Mouse (Mus musculus) urinary bladder, postnatal 36 days (tissue): ENCODE measurements around the gene Eme1.
A peak's percentile ranks its signal among the peaks of the same experiment; 100 is the strongest.
"Not testable (repeated sequence)": the region's sequence is repeated elsewhere in the genome, so short reads cannot be mapped to it uniquely, and the experiment has no call there.

Source experiments
- DNase-seq, 2 experiments: peaks; one replicate each; pipeline ENCODE4 v3.0.0; 2022; ENCODE audit warnings: low spot score in 2 of 2, mixed read lengths in 1 of 2

The Eme1 gene

DNA sequence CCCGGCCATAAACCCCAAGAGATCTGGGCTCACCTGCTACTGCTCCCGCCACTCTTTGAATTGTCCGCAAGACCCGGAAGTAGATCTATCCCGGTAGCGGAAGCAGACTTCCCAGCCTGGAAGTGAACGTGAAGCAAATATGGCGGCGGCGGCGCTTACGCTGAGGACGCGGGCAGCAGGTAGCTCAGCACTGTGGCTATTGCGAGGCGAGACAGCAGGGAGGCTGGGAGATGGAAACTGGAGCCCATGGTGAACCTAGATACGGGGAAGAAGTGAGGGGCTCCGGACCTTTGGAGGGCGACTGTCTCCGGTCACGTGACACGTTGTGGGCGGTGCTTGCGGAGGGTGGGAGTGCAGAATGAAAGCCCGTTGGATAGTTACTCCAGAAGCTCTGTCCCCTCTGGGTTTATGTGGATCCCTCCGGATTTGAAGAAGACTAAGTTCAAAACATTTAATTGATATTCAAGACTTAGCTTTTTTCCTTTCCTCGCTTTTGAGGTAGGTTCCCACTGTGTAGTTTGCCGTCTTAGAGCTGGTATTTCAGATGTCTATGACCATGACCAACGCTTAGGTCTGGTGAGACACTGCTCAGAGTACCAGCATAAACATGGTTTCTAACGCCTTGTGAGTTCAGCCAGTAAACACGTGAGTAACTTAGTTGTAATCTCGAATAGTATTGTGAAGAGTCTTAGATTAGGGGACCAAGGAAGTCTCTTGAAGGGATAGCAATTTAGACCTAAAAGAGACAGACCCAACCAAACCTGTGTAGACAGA is at the start of gene Eme1, which contains the start of gene Mrpl27:
Gene Eme1 (minus strand): TSS at position 302 of the 774 bp plus-strand sequence.
Gene Mrpl27 (plus strand): TSS at position 105 of the 774 bp plus-strand sequence.
- DNase-seq, result peak; percentile 84 to 86

DNA sequence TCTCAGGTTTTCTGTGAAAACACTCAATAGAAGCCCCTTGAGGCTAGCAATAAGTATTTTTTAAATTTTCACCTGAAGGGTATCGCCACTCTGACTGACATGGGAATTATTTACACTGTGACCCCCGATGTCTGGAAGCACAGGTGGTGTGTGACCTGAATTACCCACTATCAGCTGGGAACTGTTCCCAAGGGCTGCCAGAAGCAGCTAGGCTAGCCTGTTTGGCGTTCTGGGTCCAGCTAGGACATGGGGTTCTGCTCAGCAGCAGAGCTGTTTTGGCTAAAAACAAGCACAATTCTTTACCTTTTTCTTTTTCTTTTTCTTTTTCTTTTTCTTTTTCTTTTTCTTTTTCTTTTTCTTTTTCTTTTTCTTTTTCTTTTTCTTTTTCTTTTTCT is 48.4 kb upstream of the Eme1 start:
- no peak for DNase-seq

DNA sequence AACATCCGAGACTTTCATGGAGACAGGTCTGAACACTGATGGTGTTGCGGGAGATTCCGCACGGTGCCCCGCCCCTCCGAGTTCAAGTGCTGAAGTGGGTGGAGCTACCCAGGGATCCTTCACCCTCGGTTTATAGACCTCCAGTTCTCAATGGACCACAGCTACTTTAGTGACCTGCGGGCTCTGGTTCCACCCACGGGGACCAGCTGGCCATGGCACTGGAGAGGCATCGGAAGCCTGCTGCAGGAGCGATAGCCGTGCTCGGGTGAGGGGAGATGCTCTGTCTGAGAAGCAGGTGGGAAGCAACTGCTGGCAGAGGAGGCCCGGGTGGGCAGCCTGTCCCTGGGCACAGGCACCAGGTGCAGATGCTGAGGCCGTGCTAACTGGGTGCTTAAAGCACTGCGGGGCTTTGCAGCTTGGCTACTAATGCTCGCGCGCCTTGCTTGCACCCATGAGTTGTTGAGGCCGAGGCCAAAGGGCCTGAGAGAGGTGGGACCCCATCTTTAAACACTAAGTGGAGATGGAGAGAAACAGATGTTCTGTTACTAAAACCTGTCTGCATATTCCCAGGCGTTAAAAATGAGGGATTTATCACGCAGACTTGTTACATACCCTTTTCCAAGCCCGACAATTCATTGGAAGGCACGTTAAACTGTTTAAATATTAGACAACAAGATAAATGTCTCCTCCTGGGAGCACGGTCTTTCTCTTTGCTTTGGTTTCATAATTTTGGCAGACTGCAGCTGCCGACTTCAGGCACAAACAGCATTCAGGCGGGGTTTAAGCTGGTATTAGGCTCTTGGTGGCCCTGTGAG is 47.8 kb upstream of the Eme1 start:
- DNase-seq, result no peak

DNA sequence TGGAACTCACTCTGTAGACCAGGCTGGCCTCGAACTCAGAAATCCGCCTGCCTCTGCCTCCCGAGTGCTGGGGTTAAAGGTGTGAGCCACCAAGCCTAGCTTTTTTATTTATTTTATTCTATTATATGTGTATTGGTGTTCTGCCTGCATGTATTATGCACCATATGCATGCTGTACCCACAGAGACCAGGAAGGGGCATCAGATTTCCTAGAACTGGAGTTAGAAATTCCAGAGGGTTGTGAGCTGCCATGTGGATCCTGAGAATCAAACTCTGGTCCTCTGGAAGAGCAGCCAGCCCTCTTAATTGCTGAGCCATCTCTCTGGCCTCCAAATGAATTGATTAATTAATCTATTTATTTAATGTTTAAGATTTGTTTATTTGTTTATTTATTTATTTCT is 45.6 kb upstream of the Eme1 start:
- no peak for DNase-seq

DNA sequence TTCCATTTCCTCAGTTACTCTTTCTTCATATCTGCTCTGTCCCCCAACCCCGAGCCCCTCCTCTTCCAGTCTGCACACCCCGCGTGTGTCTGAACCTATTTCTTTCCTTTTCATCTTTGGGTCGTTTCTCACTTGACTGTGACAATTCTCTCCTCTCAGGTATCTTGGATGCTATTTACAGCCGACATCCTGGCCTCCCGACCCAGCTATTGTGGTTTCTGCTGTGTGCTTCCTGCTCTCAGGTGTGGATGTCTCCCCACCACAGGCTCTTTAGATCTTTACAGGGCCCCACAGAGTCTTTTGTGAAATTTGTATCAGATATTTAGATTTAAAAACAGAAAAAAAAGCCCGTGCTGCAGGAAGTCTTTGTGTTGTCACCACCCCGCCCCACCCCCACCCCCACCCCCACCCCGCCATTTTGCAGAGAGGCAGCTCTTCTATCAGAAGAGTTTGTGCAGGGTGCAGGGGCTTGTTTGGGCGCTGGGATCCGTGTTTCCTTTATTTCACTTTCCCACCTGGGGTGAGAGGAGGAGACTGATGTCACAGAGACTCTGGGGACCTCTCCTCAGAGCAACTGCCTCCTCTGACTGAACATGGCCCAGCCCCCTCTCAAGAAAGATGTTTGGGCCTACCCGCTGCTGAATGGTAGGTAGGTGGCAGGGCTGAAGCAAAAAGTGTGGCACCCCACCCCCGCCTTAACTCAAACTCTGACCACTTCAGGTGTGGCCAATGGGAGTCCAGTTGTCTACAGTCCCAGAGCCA is 44.1 kb upstream of the Eme1 start:
- DNase-seq, result no peak

DNA sequence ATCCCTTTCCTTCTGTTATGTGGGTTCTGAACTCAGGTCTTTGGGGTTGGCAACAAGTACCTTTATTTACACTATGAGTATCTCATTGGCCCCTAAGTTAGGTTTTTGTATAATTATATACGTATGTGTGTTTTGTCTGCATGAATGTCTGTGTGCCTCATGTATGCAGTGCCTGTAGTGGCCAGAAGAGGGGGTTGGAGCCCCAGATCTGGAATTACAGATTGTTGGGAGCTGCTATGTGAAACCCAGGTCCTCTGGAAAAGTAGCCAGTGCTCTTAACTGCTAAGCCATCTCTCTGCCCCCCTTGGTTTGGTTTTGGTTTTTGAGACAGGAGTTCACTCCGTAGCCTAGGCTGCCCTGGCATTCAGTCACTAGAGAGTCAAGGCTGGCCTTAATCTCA is 43.4 kb upstream of the Eme1 start:
- no peak for DNase-seq

DNA sequence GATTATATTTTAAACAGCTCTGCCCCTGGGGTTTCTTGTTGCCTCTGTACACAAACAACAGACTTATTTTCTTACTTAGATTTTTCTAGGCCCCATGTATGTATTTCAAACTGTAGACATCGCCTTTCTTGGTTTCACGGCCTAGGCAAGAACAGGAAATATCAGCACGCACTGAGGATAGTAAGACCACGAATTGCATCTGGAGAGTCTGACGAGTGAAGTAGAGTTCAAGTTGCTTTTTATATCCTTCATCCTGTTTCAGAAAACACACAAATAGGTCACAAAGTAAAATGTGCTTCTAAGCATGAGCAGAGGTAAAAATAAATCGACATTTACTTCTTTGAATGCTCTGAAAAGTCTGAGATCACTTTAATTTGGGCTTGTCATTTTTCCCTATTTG is 41.7 kb upstream of the Eme1 start:
- no peak for DNase-seq

DNA sequence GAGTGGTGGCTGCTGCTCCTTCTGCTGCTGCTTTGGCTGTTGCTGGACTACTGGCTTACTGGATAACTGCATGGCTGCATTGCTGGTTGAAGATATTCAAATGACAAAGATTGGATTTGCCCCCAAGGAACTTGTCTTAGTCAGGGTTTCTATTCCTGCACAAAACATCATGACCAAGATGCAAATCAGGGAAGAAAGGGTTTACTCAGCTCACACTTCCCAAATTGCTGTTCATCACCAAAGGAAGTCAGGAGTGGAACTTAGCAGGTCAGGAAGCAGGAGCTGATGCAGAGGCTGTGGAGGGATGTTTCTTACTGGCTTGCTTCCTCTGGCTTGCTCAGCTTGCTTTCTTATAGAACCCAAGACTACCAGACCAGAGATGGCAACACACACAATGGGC is 38.7 kb upstream of the Eme1 start:
- not testable (repeated sequence) for DNase-seq

DNA sequence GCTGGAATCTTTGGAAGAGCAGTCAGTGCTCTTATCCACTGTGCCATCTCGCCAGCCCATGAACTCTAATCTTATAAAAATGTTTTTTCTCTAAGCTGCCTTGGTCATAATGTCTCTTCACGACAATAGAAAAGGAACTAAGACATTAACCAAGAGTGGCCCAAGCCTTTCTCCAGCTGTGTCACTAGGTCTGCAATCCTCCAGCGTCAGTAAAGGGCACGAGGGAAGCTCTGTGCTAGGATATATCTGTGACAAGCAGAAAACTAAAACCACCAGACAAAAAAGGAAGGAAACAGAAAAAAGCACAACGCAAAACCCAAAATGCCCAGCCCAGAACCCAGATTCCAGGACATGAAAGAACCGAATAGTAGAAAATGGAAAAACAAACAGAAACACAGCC is 33.4 kb upstream of the Eme1 start:
- DNase-seq, result no peak

DNA sequence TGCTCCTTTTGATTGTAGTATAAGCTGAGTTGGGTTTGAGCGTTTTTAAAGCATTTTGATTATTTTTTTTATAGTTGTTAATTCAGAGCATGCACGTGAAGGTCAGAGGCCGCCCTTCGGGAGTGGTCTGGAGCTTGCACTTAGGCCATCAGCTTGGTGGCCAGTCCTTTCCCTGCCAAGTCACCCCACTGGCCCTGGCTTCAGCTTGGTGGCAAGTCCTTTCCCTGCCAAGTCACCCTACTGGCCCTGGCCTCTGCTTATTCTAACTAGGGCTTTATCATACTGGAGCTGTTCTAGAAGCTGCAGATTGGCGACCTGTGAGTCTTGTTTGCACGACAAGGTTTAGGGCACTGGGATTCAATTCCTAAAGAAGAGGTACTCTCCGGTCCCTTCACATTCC is 28.7 kb upstream of the Eme1 start:
- no peak for DNase-seq

DNA sequence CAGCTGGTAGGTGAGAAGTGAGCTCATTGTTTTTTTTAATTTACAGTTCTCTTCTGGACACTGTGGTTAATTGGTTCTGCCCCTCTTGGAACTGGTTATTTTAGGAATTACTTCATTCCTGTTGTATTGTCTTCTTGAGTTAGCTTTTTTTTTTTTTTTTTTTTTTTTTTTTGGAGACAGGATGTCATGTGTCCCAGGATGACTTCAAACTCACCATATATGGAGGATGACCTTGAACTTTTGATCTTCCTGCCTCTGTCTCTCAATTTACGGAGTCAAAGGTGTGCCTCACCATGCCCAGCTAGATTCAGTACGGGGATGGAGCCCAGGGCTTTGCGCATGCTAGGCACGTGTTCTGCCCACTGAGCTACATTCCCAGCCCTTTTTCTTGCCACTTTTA is 27.9 kb upstream of the Eme1 start:
- no peak for DNase-seq

DNA sequence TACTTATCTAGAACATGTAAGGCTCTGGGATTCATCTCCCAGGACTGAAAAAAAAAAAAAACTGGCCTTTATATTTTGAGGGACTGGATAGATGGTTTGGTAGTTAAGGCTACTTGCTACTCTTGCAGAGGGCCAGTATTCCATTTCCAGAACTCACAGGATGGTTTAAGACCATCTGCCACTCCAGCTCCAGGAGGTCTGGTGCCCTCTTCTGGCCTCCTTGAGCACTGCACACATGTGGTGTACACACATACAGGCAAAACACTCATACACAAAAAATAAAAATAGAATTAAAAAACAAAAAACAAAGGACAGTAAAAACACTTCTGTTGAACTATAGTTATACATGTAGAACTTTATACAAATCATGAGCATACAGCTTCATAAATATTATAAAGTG is 26.9 kb upstream of the Eme1 start:
- no peak for DNase-seq

DNA sequence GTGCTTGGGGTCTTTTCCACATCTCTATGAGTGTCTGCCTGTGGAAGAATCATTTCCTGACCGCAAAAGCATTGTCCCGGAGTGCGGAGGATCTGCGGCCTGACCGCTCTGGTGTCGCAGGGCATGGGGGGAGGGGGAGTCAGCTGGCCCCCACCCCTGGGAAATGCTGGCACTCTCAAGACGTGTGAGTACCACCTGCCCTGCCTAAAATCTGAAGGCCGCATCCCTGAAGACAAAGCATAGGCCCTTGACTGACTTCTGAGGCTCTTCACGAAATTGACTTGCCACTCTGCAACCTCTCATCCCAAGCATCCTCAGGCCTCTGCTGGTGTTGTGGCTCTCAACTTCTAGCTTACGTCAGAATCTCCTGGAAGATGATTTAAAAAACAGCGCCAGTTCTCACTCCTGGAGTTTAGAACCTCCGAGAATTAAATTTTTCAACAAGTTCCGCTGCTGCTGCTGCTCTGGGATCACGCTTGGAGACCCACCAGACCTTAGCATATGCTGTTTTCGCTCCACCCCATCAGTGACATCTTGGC is 23.9 kb upstream of the Eme1 start:
- no peak for DNase-seq

DNA sequence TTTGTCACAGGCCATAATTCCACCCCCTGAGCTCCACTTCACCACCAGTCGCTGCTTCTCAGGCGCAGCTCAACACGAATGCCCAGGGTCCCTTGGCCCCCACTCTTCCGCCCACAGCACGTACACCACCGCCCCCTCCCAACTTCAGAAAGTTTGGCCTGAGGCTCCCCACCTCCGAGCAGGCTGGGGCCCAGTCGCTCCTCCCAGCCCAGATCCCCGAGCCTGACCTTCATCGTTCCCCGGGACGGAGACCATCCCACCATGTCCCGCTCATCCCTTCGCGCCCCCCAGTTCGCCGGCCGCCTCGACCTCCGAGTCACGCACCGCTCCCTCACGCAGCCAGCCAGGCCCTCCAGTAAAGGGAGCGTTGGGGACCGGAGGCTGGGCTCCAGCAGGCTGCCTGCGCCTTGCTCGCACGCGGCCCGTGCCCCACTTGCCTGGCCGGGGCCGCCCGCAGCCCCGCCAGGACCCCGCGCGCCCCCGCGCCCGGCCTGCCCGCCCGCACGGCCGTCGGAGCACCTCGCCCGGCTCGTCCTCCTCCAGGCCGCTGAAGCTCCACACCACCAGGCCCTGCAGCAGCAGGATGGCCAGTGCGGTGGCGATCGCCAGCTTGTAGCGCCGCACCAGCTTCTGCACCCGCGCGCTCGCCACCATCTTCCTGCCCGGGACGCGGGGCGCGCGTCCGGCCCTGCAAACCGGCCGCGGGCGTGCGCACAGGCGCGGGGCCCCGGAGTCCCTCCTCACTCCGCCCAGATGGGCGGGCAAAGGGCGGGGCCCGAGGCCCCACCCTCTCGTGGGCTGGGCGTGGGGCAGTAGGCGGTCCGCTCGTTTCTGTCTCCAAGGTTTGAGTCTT is 23.2 kb upstream of the Eme1 start, which contains the start of gene Xylt2:
Gene Xylt2 (minus strand): TSS at position 762 of the 853 bp plus-strand sequence.
- DNase-seq, result peak; percentile 92 to 94

DNA sequence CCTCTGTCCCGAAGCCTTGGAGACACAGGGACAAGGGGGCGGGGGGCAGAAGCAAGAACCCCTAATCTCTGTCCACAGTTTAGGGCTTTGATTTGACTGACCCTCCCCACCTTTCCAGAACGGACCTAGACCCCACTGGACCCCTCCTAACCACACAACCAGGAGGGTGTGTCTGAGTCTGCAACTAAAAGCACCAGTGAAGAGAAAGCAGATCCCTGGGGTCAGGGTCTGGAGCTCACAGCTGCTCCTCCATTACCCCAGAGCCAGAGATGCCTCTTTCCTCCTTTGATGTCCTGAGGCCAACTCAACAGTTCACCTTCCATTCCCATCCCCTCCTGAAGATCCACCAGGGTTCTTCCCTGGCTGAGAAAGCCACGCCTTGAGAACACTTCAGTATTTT is 22.5 kb upstream of the Eme1 start:
- no peak for DNase-seq

DNA sequence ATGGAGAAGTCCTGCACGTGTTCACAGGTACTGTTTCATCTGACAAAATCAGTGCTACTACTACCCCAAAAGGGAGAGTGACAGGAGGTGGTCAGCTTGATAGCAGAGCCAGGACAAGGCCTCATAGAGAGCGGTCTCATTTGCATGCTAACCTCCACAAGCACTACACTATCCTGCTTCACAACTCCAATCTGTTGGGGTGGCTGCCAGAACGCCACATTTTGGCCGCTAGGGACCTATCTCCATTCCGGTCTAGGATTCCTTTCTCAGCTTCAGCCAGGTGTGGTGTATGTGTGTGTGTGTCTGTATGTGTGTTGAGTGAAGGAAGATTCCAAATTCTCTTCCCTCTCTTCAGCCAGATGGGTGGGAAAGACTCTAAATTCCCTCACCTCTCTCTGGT is 21.7 kb upstream of the Eme1 start:
- no peak for DNase-seq

DNA sequence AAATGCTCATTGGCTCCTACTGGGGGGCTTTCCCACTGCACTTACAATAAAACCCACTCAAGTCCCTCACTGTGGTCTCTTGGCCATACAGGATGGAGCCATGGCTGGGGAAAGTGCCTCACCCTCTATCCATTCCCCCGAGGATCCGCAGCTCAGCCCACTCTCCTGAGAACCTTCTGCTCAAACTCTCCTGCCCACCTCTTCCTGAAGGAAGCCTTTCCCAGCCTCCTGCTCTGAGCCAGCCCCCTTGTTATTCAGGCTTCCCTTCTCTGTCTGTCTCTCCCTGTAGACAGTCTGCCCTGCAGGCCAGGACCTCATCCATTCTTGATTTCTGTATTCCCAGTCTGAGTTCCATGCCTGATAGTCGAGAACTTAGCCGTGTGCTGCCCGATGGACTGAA is 21.2 kb upstream of the Eme1 start:
- no peak for DNase-seq

DNA sequence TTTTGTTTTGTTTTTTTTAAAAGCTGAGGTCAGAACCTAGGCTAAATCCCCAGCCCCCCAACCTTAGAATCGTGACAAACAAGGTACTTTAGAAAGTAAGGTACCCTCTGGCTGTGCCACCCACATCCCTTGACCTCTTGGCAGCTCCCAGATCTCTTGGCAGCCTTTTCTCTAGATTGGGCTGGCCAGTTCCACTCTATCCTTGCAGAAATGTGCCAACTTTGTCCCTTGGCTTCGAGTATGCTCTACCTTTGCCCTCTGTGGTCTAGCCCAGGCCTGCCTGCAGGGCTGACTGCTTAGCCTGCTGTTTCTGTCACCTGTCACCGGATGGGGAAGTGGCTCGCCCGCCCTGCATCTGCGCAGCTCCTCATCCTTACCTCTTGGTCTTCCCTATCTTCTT is 11.5 kb upstream of the Eme1 start:
- no peak for DNase-seq

DNA sequence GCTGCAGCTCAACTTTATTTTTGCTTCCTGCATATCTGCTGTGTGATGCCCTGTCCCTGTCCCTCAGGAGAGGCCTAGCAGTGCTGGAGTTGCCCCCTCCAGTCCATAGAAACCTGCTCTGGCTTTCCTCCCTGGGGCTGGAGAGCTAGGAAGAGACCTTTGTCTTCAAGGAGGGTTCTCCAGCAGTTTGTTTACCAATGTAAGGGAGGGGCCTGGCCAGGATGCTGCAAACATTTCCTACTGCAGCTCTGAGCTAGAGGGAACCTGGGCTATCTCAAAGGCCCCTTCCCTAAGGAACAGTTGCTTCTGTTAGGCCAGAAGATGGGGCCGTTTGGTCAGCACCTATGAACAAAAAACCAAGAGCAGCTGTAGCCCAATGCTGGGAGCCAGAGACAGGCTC is 7.6 kb upstream of the Eme1 start:
- no peak for DNase-seq

DNA sequence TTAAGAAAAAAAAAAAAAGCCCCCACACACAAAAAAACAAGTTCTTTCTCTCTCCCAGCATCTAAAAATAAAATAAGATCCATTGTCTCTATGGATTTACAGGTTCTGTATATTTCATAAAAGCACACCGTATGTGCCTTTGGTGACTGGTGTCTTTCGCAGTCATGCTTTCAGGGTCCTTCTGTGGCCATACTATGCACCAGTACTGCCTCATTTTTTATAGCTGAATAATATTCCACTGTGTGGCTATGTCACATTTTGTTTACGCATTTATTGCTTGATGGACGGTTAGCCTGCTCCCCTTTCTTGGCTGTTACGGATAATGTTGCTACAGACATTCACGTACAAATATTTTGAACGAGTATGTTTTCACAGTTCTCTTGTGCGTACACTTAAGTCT is 791 bp downstream of the Eme1 start:
- DNase-seq, result no peak

DNA sequence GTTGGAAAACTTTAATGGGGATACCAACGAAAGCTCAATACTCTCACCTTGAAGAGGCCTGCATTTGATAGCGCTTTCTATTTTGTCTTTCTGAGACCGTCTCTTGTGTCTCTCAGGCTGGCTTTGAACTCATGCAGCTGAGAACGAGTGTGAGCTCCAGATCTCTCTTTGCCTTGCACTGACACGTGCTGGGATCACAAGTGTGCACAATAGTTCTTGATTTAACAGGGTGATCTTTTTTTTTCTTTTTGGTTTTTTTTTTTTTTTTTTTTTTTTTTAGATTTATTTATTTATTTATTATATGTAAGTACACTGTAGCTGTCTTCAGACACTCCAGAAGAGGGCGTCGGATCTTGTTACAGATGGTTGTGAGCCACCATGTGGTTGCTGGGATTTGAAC is 2.5 kb downstream of the Eme1 start:
- DNase-seq, result not testable (repeated sequence)
